Mouse (Mus musculus) mesoderm, embryonic 11.5 days (tissue): Measurements from ENCODE around the gene Slmap.
"Not testable (repeated sequence)": the region's sequence is repeated elsewhere in the genome, so short reads cannot be mapped to it uniquely, and the experiment has no call there.

Source experiments
- DNase-seq: peaks from one replicate; pipeline ENCODE4 v3.0.0-alpha.2; 2012; ENCODE audit warnings: low read depth, low spot score

Gene Slmap

DNA sequence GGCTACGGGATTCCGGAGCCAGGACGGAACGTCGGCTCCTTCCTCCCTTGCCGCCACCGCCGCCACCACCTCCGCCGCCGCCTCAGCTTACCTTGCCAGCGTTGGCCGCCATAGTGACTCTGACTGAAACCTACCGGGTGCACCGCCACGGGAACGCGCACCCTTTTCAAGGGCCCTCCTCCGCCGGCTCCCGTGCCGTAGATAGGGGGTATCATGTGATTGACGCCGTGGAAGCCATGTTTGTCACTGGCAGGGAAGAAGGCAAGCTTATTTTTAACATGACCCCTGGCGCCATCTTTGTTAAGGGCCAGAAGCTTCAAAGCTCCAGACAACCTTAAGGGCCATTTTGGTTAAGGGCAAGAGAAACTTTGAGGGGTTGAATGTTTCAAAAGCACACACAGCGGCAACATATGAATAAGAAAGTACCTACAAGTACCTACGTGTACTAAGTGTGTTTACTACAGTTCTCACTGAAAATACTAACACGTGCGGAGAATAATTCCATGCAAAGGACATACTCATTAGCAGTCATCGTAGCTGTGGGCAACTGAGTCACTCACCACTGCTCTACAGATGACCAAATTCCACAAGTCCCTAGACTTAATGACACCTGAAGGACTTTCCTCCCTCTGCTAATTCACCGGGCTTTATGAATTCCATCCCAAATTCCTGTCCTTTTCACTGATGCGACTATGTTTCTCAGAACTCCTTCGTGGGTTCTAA is at the start of gene Slmap:
Slmap (minus strand) TSS at position 175 of the 723 bp plus-strand sequence.
- peak; percentile 99 for DNase-seq

GRCm38 (mm10) chr14:26583645-26584044 is 48.9 kb upstream of the Slmap start:
- DNase-seq, result no peak

GRCm38 (mm10) chr14:26579346-26580343 is 44.9 kb upstream of the Slmap start:
- peak; percentile 91 for DNase-seq

DNA sequence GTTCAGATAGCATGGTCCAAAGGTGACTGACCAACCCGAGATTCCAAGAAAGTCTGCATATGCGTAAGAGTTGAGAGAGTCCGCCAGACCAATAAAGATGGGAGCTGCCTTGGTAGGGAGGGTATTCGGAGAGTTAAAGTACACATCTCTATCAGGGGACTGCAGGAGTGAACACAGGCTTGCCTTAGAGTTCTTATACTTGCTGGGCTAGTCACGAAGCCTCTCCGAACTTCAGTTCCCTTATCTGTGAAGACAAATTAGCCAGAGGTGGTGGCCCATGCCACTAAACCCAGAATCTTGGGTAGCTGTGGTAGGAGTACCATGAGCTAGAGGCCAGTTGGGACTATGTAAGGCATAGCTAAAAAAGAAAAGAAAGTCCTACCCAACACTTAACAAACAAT is 44.1 kb upstream of the Slmap start:
- DNase-seq, result no peak

DNA sequence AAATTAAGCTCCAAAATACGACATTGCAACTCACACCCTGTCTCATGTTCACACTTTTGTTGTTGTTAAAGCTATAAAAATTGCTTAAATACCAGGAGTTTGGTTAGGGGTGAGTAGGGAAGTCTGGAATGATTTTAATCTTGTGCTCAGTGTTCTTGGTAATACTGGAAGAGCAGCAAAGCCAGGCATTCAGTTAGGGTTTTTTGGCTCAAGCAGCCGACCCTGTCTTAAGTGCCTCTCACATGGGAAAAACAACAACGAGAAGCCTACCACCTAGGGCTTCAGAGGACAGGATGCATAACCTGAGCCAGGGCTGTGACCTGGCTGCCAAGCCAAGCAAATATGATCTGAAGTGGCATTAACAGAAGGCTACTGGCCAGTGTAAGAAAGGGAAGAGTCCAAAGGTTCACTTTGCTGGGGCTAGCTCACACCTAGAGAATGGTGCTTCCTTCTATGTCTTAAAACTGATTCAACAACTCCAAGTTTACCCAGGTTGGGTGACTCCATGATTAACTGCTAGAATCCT is 41.6 kb upstream of the Slmap start:
- DNase-seq, result no peak

DNA sequence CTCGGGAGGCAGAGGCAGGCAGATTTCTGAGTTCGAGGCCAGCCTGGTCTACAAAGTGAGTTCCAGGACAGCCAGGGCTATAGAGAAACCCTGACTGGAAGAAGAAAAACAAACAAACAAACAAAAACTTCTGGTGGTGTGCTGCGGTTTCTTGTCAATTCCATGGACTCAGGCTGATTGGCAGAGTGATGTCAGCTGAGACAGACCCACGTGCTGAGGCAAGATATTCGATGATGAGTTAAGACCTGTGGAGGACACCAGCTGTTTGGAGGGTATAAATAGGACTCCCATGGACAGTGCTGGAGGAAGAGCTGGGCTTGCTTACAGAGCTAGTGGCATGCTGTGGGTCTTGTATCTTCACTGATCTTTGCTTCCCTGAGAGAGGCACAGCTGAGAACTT is 38.8 kb upstream of the Slmap start, which contains the start of gene Dennd6a:
Dennd6a (plus strand) TSS at position 301 of the 400 bp plus-strand sequence.
- DNase-seq, result not testable (repeated sequence)

GRCm38 (mm10) chr14:26571951-26572675 is 37.4 kb upstream of the Slmap start:
- DNase-seq, result no peak

- no peak for DNase-seq
These were observed 35.1 kb upstream of the Slmap start for GRCm38 (mm10) chr14:26569880-26570279.

DNA sequence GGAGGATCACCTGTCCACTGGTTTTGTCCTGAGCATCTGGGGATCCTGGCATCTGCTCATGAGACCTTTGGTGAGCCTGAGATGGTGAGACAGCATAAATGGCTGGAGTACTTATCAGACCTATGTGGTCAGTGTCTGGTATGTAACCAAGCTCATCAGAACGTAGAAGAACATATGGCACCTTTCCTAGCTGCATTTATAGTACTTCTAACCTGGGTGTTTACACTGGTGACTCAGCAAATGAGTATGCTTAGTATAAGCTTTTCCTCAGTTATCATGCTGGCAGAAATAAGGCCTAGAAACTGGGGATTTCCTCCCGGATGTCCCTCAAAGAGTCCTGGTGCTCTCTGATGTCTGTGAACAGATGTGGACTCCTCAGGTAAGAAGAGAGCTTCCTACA is 27.5 kb upstream of the Slmap start:
- no peak for DNase-seq

GRCm38 (mm10) chr14:26558536-26558935 is 23.8 kb upstream of the Slmap start:
- no peak for DNase-seq

DNA sequence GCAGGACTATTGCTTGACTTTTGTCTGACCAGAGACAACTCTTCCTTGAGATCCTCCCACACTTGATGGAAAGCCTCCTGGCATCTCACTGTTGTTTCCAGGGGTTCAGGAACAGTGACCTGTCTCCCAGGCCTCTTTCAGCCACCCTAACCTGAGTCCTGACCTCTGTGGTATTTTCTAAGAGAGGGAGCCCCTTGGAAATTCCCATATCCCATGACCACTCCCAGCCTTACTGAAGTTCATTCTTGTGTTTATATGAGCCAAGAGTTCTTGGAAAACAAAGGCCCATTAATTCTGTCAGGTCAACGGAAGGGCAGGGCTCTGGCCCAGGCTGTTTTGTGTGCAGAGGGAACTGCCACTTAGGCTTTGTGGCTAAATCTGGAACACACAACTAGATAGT is 22.9 kb upstream of the Slmap start:
- no peak for DNase-seq

DNA sequence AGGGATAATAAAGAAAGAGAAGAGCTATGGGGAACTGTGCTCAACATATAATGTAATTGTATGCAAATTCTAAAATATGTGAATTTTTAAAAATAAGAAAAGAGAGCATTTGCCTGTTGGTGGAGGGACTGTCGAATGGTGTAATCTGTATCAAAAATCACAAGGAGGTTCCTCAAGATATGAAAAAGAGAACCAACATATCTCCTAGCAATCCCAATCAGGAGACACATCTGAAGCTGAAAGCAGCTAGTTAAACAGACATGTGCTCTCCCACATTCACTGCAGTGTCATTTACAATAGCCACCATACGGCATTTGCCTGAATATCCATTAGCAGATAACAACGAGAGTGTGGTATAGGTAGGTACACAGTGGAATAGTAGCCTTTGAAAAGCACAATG is 18.1 kb upstream of the Slmap start:
- no peak for DNase-seq

GRCm38 (mm10) chr14:26552441-26552840 is 17.7 kb upstream of the Slmap start:
- DNase-seq, result no peak

DNA sequence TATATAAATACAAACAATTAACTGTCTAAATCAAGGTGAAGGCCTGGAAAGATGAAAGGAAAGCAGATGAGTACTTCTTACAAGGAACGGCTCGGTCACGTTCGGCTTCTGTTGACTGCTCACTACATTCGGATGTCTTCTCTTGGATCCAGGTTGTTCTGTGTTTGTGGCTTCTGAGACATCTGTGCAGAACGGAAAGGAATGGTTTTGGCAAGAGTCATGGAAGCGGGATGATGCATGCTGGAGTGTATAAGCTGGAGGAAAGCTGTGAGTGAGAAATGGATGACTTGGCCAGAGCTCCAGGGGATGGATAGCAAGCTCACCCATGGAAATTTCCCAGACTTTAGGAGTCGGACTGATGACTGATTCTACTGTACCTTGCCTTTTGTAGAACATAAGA is 16.0 kb upstream of the Slmap start:
- DNase-seq, result no peak

- DNase-seq, result no peak
These were observed 13.1 kb upstream of the Slmap start for GRCm38 (mm10) chr14:26547516-26548488.

GRCm38 (mm10) chr14:26542136-26542535 is 7.4 kb upstream of the Slmap start:
- DNase-seq, result no peak

DNA sequence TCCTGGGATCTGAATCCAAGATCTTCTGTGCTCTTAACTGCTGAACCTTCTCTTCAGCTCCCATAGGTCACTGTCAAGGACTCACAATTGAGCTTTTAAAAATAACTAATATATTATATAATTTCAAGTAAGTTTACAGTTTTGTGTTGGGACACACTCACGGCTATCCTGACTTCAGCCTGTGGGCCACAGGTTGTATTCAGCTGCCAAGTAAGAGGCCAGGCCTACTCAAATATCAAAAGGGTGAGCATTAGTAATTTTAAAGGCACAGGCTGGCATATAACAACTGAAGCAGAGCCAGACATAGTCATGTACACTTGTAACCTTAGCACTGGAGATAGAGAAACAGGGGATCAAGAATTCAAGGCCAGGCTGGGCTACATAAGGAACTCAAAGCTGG is 5.8 kb upstream of the Slmap start:
- DNase-seq, result no peak

DNA sequence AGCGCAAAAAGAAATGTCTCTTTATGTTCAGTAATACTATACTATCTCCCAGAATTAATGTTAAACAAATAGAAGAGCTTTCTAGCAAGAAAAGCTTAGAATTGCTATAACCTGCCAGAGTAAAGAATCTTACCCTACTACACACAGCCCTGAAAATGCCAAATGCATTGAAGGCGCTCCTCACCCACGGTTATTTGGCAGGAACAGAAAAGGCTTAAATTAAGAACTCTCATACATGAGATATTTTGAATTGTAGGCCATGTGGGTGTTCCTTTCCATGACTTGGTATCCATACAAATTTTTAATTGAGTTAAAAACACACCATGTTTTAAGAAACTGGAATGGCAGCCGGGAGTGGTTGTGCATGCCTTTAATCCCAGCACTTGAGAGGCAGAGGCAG is 4.5 kb upstream of the Slmap start:
- DNase-seq, result no peak

- DNase-seq, result peak; percentile 71
These were observed 642 bp downstream of the Slmap start for GRCm38 (mm10) chr14:26533821-26534756.
